In the genomic region with DNA sequence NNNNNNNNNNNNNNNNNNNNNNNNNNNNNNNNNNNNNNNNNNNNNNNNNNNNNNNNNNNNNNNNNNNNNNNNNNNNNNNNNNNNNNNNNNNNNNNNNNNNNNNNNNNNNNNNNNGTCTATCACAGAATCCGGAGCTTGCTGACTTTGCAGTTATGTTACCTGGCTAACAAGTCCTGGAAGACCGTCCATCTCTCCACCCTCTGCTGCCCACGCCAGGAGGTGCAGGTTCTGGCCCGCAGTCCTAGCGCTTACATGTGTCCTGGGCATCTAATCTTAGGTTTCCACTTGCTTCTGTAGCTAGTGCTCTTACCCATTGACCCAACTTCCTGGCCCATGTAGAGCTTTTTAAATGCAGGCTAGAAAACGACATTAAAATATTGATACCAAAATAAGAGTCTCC, we compare ENCODE assay signal across 25 mouse cellular contexts.
DNase-seq lines count a peak whose midpoint lies in the region; ATAC-seq and TF ChIP-seq lines count a peak whose summit lies in the region.
"Had no signal": no experiment of that assay in that cellular context is flagged by ENCODE, and none has a peak within 500 bp of the region (broad histone marks: within the 10 kb centered on the region; RNA-seq: fewer than 3 reads in every experiment).

No protein-coding gene starts in this region.

- H3K27me3 ChIP-seq in heart, adult 2 months (ENCODE audit: control insufficient read depth, insufficient read depth, low read length) = no peaks in the 10 kb centered on the region
- H3K27me3 ChIP-seq: CH12.LX; embryonic facial prominence, embryonic 13.5 days; embryonic facial prominence, embryonic 15.5 days; Patski had no signal

- no peak for DNase-seq in cerebellum, postnatal 10 days
- DNase-seq in cerebellum, postnatal 25 days = peak; percentile 39 to 49
- no peak for DNase-seq in cerebellum, postnatal 4 days (ENCODE audit: low spot score in 2 of 2)
- no peak for DNase-seq in heart, adult 2 months
- DNase-seq in heart, postnatal 10 days = no peak
- DNase-seq in brain, adult 2 months (ENCODE audit: low read depth, low spot score) = peak; percentile 26
- DNase-seq: adrenal gland, adult 8-10 months; adrenal gland, postnatal 14 days; adrenal gland, postnatal 36 days; B cell, adult 2 months; cerebellum, adult 9-10 months; cerebellum, postnatal 14 days; embryo, embryonic 11 days had no signal

- H3K4me1 ChIP-seq in heart, adult 2 months (ENCODE audit: control insufficient read depth, insufficient read depth, low read length) = no peaks in the 10 kb centered on the region
- H3K4me1 ChIP-seq: forebrain, embryonic 12.5 days had no signal

- TF ChIP-seq POLR2A in heart, adult 2 months (IDR thresholded peaks at IDR 0.05; ENCODE audit: insufficient read depth, low read depth, low read length) = no peak

- 0 out of 2 replicates have a peak, but pooled peaks have one; percentile 5 for TF ChIP-seq CTCF in heart, adult 2 months (IDR thresholded peaks at IDR 0.05)

- H3K36me3 ChIP-seq in heart, adult 2 months (ENCODE audit: control insufficient read depth, insufficient read depth, low read length) = no peaks in the 10 kb centered on the region
- H3K36me3 ChIP-seq: embryonic facial prominence, embryonic 13.5 days; embryonic facial prominence, embryonic 15.5 days; forebrain, embryonic 10.5 days; forebrain, embryonic 12.5 days had no signal

- peak; percentile 56; the same call in 1 of the 2 replicates for ATAC-seq in cerebellum, adult (ENCODE audit: insufficient number of reproducible peaks, low FRiP score, low TSS enrichment)
- ATAC-seq: activated CD4-positive, CD25-positive, alpha-beta regulatory T cell, adult 4 months; CD4-positive, CD25-positive, alpha-beta regulatory T cell, adult 4 months; forebrain, embryonic 14.5 days; forebrain, embryonic 16.5 days; Patski had no signal

- TF ChIP-seq EP300 in heart, adult 2 months (IDR thresholded peaks at IDR 0.05; ENCODE audit: insufficient read depth, low read depth, low read length) = no peak

- 59% methylated on average over 6 of the region's 6 CpGs for whole genome bisulfite sequencing in heart, adult 2 months

- intact Hi-C loops in heart, adult 2 months (cut with DNase I) = no loop called here
- intact Hi-C loops in heart, postnatal 10 days (cut with DNase I) = no loop called here

- no peaks in the 10 kb centered on the region; the same call in 1 of the 2 replicates for H3K79me2 ChIP-seq in heart, adult 2 months (replicated peaks; ENCODE audit: control insufficient read depth, insufficient read depth, low read length)

- no peak overlapping the region for H3K9ac ChIP-seq in heart, adult 2 months (ENCODE audit: low read depth, low read length)
- H3K9ac ChIP-seq: embryonic facial prominence, embryonic 13.5 days; embryonic facial prominence, embryonic 15.5 days; forebrain, embryonic 12.5 days had no signal

- no peak overlapping the region for H3K4me3 ChIP-seq in heart, adult 2 months
- H3K4me3 ChIP-seq: embryonic facial prominence, embryonic 13.5 days; embryonic facial prominence, embryonic 15.5 days; erythroblast, embryonic 14.5 days; forebrain, embryonic 10.5 days; forebrain, embryonic 12.5 days had no signal

- H3K27ac ChIP-seq in heart, adult 2 months = no peak overlapping the region
- H3K27ac ChIP-seq: embryonic facial prominence, embryonic 13.5 days; embryonic facial prominence, embryonic 15.5 days; forebrain, embryonic 10.5 days; forebrain, embryonic 12.5 days had no signal

Comparison
In these comparisons a context has a peak if more than half of its experiments do, and no peak if none do; other contexts are left out.
1. DNase-seq: peak in cerebellum, postnatal 25 days (2 of 2) and brain, adult 2 months (single experiment); none in cerebellum, postnatal 10 days (0 of 2), cerebellum, postnatal 4 days (0 of 2), heart, adult 2 months (0 of 2) and heart, postnatal 10 days (0 of 2).